Mouse (Mus musculus) urinary bladder, postnatal 25 days (tissue): ENCODE results near the gene Tcirg1.

Experiments
- DNase-seq: peaks from one replicate; pipeline ENCODE4 v3.0.0; 2022; ENCODE audit warnings: low spot score

The Tcirg1 gene

GRCm38 (mm10) chr19:3851502-3851962 is 55.4 kb downstream of the Tcirg1 start, which contains the start of gene Chka:
Chka (plus strand) TSS chr19:3851773.
- peak; percentile 94 for DNase-seq

GRCm38 (mm10) chr19:3850847-3851469 is 56.0 kb downstream of the Tcirg1 start:
- DNase-seq: peak; percentile 35

GRCm38 (mm10) chr19:3850076-3850475 is 56.9 kb downstream of the Tcirg1 start:
- DNase-seq: no peak

GRCm38 (mm10) chr19:3849251-3849650 is 57.7 kb downstream of the Tcirg1 start:
- DNase-seq: no peak

GRCm38 (mm10) chr19:3848207-3848808 is 58.6 kb downstream of the Tcirg1 start:
- no peak for DNase-seq

- no peak for DNase-seq
These were observed 59.2 kb downstream of the Tcirg1 start for GRCm38 (mm10) chr19:3847711-3848110.

GRCm38 (mm10) chr19:3846676-3847604 is 60.0 kb downstream of the Tcirg1 start:
- no peak for DNase-seq
